11 mouse cellular contexts compared by ENCODE assay signal in genomic region chr19:44111706-44112105, GRCm38 (mm10). TPM values are rescaled to one million over a fixed set of nuclear protein-coding genes. Genes with fewer than 3 reads are reported as not detected.
DNase-seq lines count a peak whose midpoint lies in the region; ATAC-seq and TF ChIP-seq lines count a peak whose summit lies in the region.
"Had no signal": no experiment of that assay in that cellular context is flagged by ENCODE, and none has a peak within 500 bp of the region (broad histone marks: within the 10 kb centered on the region; RNA-seq: fewer than 3 reads in every experiment).

No protein-coding gene starts in this region.

- H3K4me1 ChIP-seq in forebrain, embryonic 10.5 days, result peaks cover 12% of the 10 kb centered on the region
- H3K4me1 ChIP-seq in forebrain, embryonic 16.5 days (replicated peaks; ENCODE audit: control insufficient read depth, insufficient read depth, low read length), result peaks cover 6% of the 10 kb centered on the region
- no peaks in the 10 kb centered on the region; the same call in 1 of the 2 replicates for H3K4me1 ChIP-seq in limb, embryonic 11.5 days (ENCODE audit: control insufficient read depth, insufficient read depth, low read length)
- peaks cover 7% of the 10 kb centered on the region for H3K4me1 ChIP-seq in limb, embryonic 10.5 days

- no peak overlapping the region for H3K27ac ChIP-seq in forebrain, embryonic 10.5 days
- no peak overlapping the region for H3K27ac ChIP-seq in forebrain, embryonic 16.5 days (ENCODE audit: low read length)
- no peak overlapping the region for H3K27ac ChIP-seq in limb, embryonic 11.5 days (replicated peaks; ENCODE audit: low read depth, low read length)
- H3K27ac ChIP-seq in limb, embryonic 10.5 days, result no peak overlapping the region
- H3K27ac ChIP-seq: lung, embryonic 15.5 days had no signal

- no peak overlapping the region for H3K4me2 ChIP-seq in forebrain, embryonic 16.5 days (ENCODE audit: low read length)
- no peak overlapping the region for H3K4me2 ChIP-seq in limb, embryonic 11.5 days (ENCODE audit: low read depth, severe bottlenecking)
- H3K4me2 ChIP-seq: lung, embryonic 15.5 days had no signal

- POLR2A ChIA-PET in Patski (lab: Charles Lee), result no interaction called here

- H3K9ac ChIP-seq in forebrain, embryonic 16.5 days (replicated peaks; ENCODE audit: low read depth, low read length), result no peak overlapping the region
- no peak overlapping the region for H3K9ac ChIP-seq in limb, embryonic 11.5 days (ENCODE audit: low read length)
- H3K9ac ChIP-seq: lung, embryonic 15.5 days had no signal

- in situ Hi-C loops in Patski (cut with MboI; ENCODE audit: low pct_unique_long_range_greater_than_20kb), result no loop called here

- H3K36me3 ChIP-seq in forebrain, embryonic 10.5 days (replicated peaks), result peaks cover 79% of the 10 kb centered on the region
- peaks cover 22% of the 10 kb centered on the region for H3K36me3 ChIP-seq in forebrain, embryonic 16.5 days (ENCODE audit: control insufficient read depth, insufficient read depth)
- H3K36me3 ChIP-seq in limb, embryonic 11.5 days (ENCODE audit: control insufficient read depth, insufficient read depth, low read length), result peaks cover 8% of the 10 kb centered on the region
- H3K36me3 ChIP-seq in limb, embryonic 10.5 days, result peaks cover 71% of the 10 kb centered on the region

- ATAC-seq in forebrain, embryonic 16.5 days, result no peak
- ATAC-seq in limb, embryonic 11.5 days (ENCODE audit: insufficient number of reproducible peaks, low FRiP score, low TSS enrichment, low read depth), result no peak
- no peak for ATAC-seq in Patski

- DNase-seq in forebrain, embryonic 10.5 days (ENCODE audit: extremely low spot score, low spot score), result peak; percentile 24
- peak; percentile 36 for DNase-seq in limb, embryonic 11.5 days (ENCODE audit: low spot score)
- DNase-seq in limb, embryonic 10.5 days (ENCODE audit: low spot score), result no peak
- DNase-seq in Patski (ENCODE audit: low read depth, low spot score), result no peak
- DNase-seq in mesoderm, embryonic 11.5 days (ENCODE audit: low read depth, low spot score), result peak; percentile 30
- DNase-seq in cerebellum, adult 9-10 months, result no peak
- DNase-seq in adrenal gland, adult 2 months, result no peak
- DNase-seq: gastrocnemius, postnatal 36 days; thymus, postnatal 25 days had no signal

- WGBS in forebrain, embryonic 10.5 days, result 72% methylated on average over 7 of the region's 7 CpGs
- WGBS in forebrain, embryonic 16.5 days, result 58% methylated on average over 7 of the region's 7 CpGs
- WGBS in limb, embryonic 11.5 days, result 62% methylated on average over 7 of the region's 7 CpGs
- WGBS in limb, embryonic 10.5 days, result 69% methylated on average over 7 of the region's 7 CpGs

- no peaks in the 10 kb centered on the region for H3K27me3 ChIP-seq in forebrain, embryonic 10.5 days (ENCODE audit: poor library complexity, severe bottlenecking)
- no peaks in the 10 kb centered on the region for H3K27me3 ChIP-seq in forebrain, embryonic 16.5 days (replicated peaks; ENCODE audit: control insufficient read depth, insufficient read depth, low read length)
- no peaks in the 10 kb centered on the region for H3K27me3 ChIP-seq in limb, embryonic 11.5 days (ENCODE audit: control insufficient read depth, insufficient read depth, low read length)
- no peaks in the 10 kb centered on the region for H3K27me3 ChIP-seq in limb, embryonic 10.5 days (ENCODE audit: low read depth, poor library complexity, severe bottlenecking)
- H3K27me3 ChIP-seq in Patski, result no peaks in the 10 kb centered on the region
- H3K27me3 ChIP-seq: lung, embryonic 15.5 days had no signal

- H3K4me3 ChIP-seq in forebrain, embryonic 10.5 days, result no peak overlapping the region
- H3K4me3 ChIP-seq in forebrain, embryonic 16.5 days (replicated peaks; ENCODE audit: low read length), result no peak overlapping the region
- H3K4me3 ChIP-seq in limb, embryonic 11.5 days (ENCODE audit: low read depth, low read length), result no peak overlapping the region
- no peak overlapping the region for H3K4me3 ChIP-seq in limb, embryonic 10.5 days
- H3K4me3 ChIP-seq: lung, embryonic 15.5 days had no signal

- TF ChIP-seq CTCF in Patski (IDR thresholded peaks at IDR 0.05), result peak; percentile 56

- H3K9me3 ChIP-seq in forebrain, embryonic 10.5 days, result no peaks in the 10 kb centered on the region
- no peaks in the 10 kb centered on the region for H3K9me3 ChIP-seq in forebrain, embryonic 16.5 days (ENCODE audit: control insufficient read depth, low read length)
- H3K9me3 ChIP-seq in limb, embryonic 11.5 days (ENCODE audit: control insufficient read depth, low read length), result no peaks in the 10 kb centered on the region
- no peaks in the 10 kb centered on the region for H3K9me3 ChIP-seq in limb, embryonic 10.5 days (replicated peaks)
- H3K9me3 ChIP-seq: lung, embryonic 15.5 days had no signal

- CTCF ChIA-PET in Patski (lab: Charles Lee), result interaction anchor here (1.2 to 1.5 kb wide), 2 partner anchors 8 to 16 kb away, joined by 3 to 4 read pairs; no protein-coding TSS in a partner anchor

RNA-seq across cellular contexts. Expression of gene Chuk, which starts 4.4 kb away (rescaled TPM):
- 45.4 and 48.6 TPM in 2 replicates for polyA plus RNA-seq in forebrain, embryonic 10.5 days (2016; fragmentation: Nextera tagmentation; extraction: Ambion mirVana)
- polyA plus RNA-seq in forebrain, embryonic 16.5 days (2015; fragmentation: Nextera tagmentation; extraction: Ambion mirVana), result 61.7 and 72.4 TPM in 2 replicates
- polyA plus RNA-seq in limb, embryonic 11.5 days (2014; fragmentation: Nextera tagmentation; extraction: Ambion mirVana), result 44.3 and 47.9 TPM in 2 replicates
- polyA plus RNA-seq in limb, embryonic 10.5 days (2016; fragmentation: Nextera tagmentation; extraction: Ambion mirVana), result 35.9 and 48.2 TPM in 2 replicates
- polyA plus RNA-seq in Patski (2021), result 62.1 TPM
- 10 to 100 TPM; 48.7 to 78.2 TPM for total RNA-seq in adrenal gland, adult 2 months (2021)
- polyA plus RNA-seq in adrenal gland, adult 2 months (2012; rRNA removed), result 8.9 and 10.5 TPM in 2 replicates

RNA-seq across cellular contexts. Expression of gene Cwf19l1, which starts 24.0 kb away (rescaled TPM):
- polyA plus RNA-seq in forebrain, embryonic 10.5 days (2016; fragmentation: Nextera tagmentation; extraction: Ambion mirVana), result 44.1 and 44.3 TPM in 2 replicates
- 39.7 and 44.0 TPM in 2 replicates for polyA plus RNA-seq in forebrain, embryonic 16.5 days (2015; fragmentation: Nextera tagmentation; extraction: Ambion mirVana)
- 40.4 and 40.7 TPM in 2 replicates for polyA plus RNA-seq in limb, embryonic 11.5 days (2014; fragmentation: Nextera tagmentation; extraction: Ambion mirVana)
- polyA plus RNA-seq in limb, embryonic 10.5 days (2016; fragmentation: Nextera tagmentation; extraction: Ambion mirVana), result 41.2 and 46.9 TPM in 2 replicates
- 21.9 TPM for polyA plus RNA-seq in Patski (2021)
- 10 to 100 TPM; 16.5 to 25.4 TPM for total RNA-seq in adrenal gland, adult 2 months (2021)
- 3.3 and 6.2 TPM in 2 replicates for polyA plus RNA-seq in adrenal gland, adult 2 months (2012; rRNA removed)

RNA-seq across cellular contexts. Expression of gene Bloc1s2, which starts 34.5 kb away (rescaled TPM):
- 101 and 102 TPM in 2 replicates for polyA plus RNA-seq in forebrain, embryonic 10.5 days (2016; fragmentation: Nextera tagmentation; extraction: Ambion mirVana)
- 150 and 152 TPM in 2 replicates for polyA plus RNA-seq in forebrain, embryonic 16.5 days (2015; fragmentation: Nextera tagmentation; extraction: Ambion mirVana)
- polyA plus RNA-seq in limb, embryonic 11.5 days (2014; fragmentation: Nextera tagmentation; extraction: Ambion mirVana), result 110 and 112 TPM in 2 replicates
- polyA plus RNA-seq in limb, embryonic 10.5 days (2016; fragmentation: Nextera tagmentation; extraction: Ambion mirVana), result 105 and 113 TPM in 2 replicates
- 71.1 TPM for polyA plus RNA-seq in Patski (2021)
- 10 to 100 TPM; 21.1 to 23.9 TPM for total RNA-seq in adrenal gland, adult 2 months (2021)
- 6.5 and 12.9 TPM in 2 replicates for polyA plus RNA-seq in adrenal gland, adult 2 months (2012; rRNA removed)

RNA-seq across cellular contexts. Expression of gene Erlin1, which starts 42.1 kb away (rescaled TPM):
- polyA plus RNA-seq in forebrain, embryonic 10.5 days (2016; fragmentation: Nextera tagmentation; extraction: Ambion mirVana), result 21.3 and 26.3 TPM in 2 replicates
- polyA plus RNA-seq in forebrain, embryonic 16.5 days (2015; fragmentation: Nextera tagmentation; extraction: Ambion mirVana), result 20.8 and 23.5 TPM in 2 replicates
- 20.1 and 20.9 TPM in 2 replicates for polyA plus RNA-seq in limb, embryonic 11.5 days (2014; fragmentation: Nextera tagmentation; extraction: Ambion mirVana)
- 20.7 and 22.6 TPM in 2 replicates for polyA plus RNA-seq in limb, embryonic 10.5 days (2016; fragmentation: Nextera tagmentation; extraction: Ambion mirVana)
- 32.6 TPM for polyA plus RNA-seq in Patski (2021)
- total RNA-seq in adrenal gland, adult 2 months (2021), result 10 to 100 TPM; 17.7 to 25.2 TPM
- 2.0 and 2.2 TPM in 2 replicates for polyA plus RNA-seq in adrenal gland, adult 2 months (2012; rRNA removed)

Comparison
In these comparisons a context has a peak if more than half of its experiments do, and no peak if none do; other contexts are left out.
1. DNase-seq: peak in forebrain, embryonic 10.5 days (single experiment), limb, embryonic 11.5 days (single experiment) and mesoderm, embryonic 11.5 days (single experiment); none in limb, embryonic 10.5 days (single experiment), Patski (single experiment), cerebellum, adult 9-10 months (single experiment) and adrenal gland, adult 2 months (single experiment).